Mouse (Mus musculus) thymus, postnatal 25 days (tissue): Measurements from ENCODE around the gene Mospd3.

Experiments used
- DNase-seq: peaks from one replicate; pipeline ENCODE4 v3.0.0; 2022

Gene Mospd3

GRCm38 (mm10) chr5:137570691-137571586, 29.9 kb downstream of the Mospd3 start:
- no peak for DNase-seq

DNA sequence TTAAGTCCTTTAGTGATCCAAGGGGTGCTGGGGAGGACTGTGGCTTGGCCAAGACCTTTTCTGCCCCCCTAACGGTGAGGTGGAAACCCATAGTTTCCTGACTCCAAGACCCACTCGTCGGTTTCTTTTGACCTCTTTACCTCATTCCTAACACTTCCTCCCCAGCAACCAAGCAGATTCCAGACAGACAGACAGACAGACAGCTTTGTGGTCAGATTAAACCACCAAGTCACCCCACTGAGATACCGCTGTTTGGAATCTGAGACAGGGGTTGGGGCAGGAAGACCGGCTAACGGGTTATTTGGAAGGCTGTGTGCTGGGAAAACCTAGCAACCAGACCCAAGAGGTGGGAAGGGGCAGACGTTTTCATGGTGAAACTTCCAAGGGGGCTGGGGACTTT, 30.7 kb downstream of the Mospd3 start:
- DNase-seq = no peak

- peak; percentile 50 for DNase-seq
These were observed 31.2 kb downstream of the Mospd3 start, which contains the start of gene Tfr2 for GRCm38 (mm10) chr5:137569665-137570064. Gene Tfr2, plus strand, starts transcription at chr5:137569840.

- no peak for DNase-seq
These were observed 31.8 kb downstream of the Mospd3 start for GRCm38 (mm10) chr5:137569031-137569430.

DNA sequence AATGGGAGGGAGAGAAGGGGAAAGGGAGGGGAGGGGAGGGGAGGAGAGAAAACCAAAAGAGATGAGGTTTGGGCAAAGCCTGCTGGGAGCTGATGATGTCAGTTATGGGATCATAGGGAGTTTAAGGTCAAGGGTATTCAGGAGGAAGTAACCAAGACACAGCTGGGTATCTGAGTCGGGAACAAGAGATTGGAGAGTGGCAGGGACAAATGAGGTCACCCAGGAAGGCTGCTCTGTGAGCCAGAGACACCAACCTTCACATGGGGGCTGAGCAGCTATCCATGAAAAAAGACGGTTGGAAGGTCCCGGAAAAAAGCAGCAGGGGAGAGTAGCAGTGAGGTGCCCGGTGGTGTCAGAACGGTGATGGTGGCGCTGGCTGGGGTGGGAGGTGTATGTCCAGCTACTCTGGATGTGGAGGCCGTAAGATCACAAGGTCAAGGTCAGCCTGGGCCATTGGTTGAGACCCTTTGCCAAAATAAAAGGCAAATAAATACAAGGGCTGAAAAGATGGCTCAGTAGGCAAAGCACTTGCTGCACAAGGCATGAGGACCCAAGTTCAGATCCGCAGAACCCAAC, 32.5 kb downstream of the Mospd3 start:
- DNase-seq = no peak

- DNase-seq = no peak
These were observed 34.4 kb downstream of the Mospd3 start for GRCm38 (mm10) chr5:137566416-137566815.

DNA sequence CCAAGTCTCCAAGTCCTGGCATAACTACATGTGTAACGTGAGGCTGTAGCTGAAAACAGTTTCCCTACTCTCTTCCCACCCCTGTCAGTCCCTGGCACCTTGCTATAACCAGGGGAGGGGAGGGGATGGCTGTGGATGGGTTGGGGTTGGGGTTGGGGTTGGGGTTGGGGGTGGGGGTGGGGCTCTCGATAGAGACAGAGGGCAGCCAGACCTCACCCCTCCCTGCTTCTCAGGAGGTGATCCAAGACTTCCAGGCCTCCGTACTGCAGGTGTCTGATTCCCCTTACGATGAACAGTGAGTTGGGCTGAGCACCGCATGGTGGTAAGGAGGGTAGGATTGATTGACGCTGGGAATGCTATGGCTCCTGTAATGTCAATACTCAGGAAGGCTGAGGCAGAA, 35.1 kb downstream of the Mospd3 start:
- no peak for DNase-seq

DNA sequence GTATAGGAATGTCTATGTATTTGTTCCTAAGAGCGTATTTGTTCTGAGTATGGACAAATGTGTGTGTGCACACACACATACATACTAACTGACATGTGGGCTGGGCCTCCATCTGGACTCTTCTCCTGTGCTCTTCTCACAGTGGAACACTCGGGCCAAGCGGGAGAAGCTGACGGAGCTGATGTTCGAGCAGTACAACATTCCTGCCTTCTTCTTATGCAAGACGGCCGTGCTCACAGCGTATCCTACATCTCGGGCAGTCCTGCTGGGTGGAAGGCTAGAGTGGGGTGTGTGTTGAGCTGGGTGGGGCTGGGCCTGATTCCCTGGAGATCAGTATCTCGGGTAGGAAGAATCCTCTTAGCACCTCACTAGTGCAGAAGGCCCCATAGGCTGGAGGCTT, 37.9 kb downstream of the Mospd3 start:
- no peak for DNase-seq

DNA sequence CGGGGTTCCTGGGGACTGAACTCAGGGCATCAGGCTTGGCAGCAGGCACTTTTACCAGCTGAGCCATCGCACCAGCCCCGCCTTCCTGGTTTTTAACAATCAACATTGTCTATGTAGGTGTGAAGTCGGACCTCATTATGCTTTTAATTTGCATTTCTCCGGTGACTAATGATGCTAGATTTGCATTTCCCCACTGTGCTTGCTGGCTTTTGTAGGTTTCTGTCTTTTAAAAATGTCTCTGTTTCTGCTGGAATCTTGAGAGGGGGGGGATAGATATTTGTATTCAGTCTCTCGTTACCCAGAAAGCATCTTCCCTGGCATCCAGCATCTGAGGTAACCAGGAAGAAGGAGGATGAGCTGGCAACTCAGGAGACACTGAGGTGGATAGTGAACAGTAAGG, 39.3 kb downstream of the Mospd3 start:
- no peak for DNase-seq

DNA sequence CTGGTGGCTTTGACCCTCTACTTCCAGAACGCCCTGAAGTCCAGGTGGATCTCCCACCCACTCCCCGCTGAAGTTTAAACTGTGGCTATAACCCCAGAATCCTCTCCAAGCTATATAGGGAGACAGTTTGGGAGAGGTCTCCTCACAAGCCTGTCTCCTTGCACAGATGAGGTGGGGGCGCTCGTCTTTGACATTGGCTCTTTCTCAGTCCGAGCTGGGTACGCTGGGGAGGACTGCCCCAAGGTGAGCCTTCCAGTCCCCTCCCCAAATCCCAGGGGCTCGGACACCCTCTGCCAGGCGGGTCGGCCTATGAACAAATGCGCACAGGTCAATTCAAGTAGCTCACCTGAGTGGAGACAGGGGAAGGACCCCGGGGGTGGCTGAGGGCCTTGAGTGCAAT, 47.0 kb downstream of the Mospd3 start:
- no peak for DNase-seq

DNA sequence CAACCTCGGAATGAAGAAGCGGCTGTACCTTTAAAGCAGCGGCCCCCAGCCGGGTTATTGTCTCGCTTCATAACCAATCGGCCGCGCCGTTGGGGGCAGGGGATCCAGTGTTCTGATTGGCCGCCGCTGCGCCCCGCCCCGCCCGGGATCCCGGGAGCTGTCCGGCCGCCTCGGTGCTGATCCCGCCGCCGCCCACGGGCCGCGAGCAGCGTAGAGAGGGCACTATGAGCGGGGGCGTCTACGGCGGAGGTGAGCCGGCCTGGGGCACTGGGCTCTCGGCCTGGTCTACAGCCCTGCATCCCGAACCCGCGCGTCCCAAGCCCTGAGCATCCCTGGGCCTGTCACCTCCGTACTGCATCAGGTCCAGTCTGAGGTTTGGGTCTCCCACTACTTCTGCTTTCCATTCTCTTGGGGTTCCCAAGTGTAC, 47.4 kb downstream of the Mospd3 start, which contains the start of gene Actl6b:
Gene Actl6b (plus strand): TSS at position 107 of the 427 bp plus-strand sequence.
- peak; percentile 72 for DNase-seq

DNA sequence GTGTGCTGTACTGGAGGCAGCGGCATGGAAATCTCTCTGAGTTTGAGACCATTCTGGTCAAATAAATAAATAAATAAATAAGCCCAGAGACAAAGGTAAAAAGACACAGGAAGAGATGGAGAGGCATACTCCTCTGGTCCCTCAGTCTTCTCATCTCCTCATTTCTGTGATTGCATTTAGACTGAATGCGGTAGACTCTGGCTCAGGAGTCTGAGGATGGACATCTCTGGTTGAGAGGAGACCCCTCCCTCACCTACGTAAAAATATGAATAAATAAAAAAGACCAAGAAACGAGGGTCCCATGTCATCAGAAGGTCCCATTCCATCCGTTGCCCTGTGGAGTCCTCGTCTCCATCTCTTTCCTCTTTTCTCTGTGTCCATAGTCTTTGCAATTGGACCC, 47.9 kb downstream of the Mospd3 start:
- no peak for DNase-seq

- peak; percentile 32 for DNase-seq
These were observed 49.7 kb downstream of the Mospd3 start for GRCm38 (mm10) chr5:137551119-137551518.

DNA sequence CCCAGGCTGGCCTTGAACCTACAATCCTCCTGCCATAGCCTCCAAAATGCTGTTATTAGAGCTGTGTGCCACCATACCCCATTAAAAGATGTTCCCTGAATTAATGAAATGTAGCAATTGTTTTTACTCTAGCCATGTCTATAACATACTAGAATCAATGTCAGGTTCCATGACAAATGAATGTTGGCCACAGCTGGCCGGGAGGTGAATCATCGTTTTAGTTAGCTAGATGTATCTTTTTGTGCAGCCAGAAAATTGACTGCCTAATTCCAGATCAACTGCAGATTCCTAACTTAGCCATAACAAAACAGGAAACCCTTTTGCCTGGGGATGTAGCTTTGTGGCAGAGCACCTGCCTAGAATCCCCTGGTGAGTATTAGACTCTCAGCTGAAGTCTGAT, 51.0 kb downstream of the Mospd3 start:
- no peak for DNase-seq
